In genomic region chrX:155657971-155658370, GRCm38 (mm10) we compare ENCODE assay signal across 33 mouse cellular contexts. TPM values are rescaled to one million over a fixed set of nuclear protein-coding genes. Genes with fewer than 3 reads are reported as not detected.
DNase-seq lines count a peak whose midpoint lies in the region; ATAC-seq and TF ChIP-seq lines count a peak whose summit lies in the region.
"Had no signal": no experiment of that assay in that cellular context is flagged by ENCODE, and none has a peak within 500 bp of the region (broad histone marks: within the 10 kb centered on the region; RNA-seq: fewer than 3 reads in every experiment).

No protein-coding gene starts in this region.

- ATAC-seq in midbrain, postnatal 0 days (ENCODE audit: low FRiP score): no peak
- ATAC-seq in midbrain, embryonic 15.5 days (replicated peaks): no peak
- ATAC-seq: CD4-positive, CD25-positive, alpha-beta regulatory T cell, adult 4 months; forebrain, postnatal 0 days; liver, postnatal 0 days; lung, postnatal 0 days had no signal

- H3K9ac ChIP-seq in midbrain, postnatal 0 days (replicated peaks; ENCODE audit: low read length, poor library complexity, severe bottlenecking): no peak overlapping the region
- H3K9ac ChIP-seq in midbrain, embryonic 15.5 days: no peak overlapping the region
- H3K9ac ChIP-seq: forebrain, postnatal 0 days; hindbrain, embryonic 15.5 days; liver, postnatal 0 days; neural tube, embryonic 15.5 days; stomach, embryonic 15.5 days had no signal

- no peak for TF ChIP-seq CTCF in midbrain, postnatal 0 days (IDR thresholded peaks at IDR 0.05)
- TF ChIP-seq CTCF in layer of hippocampus, adult 2 months (conservative IDR thresholded peaks at IDR 0.05): no peak

- peak; percentile 1 for DNase-seq in midbrain, postnatal 0 days (ENCODE audit: low spot score)
- peak; percentile 44 to 47 for DNase-seq in cerebellum, postnatal 10 days
- DNase-seq in layer of hippocampus, adult 2 months (ENCODE audit: low spot score in 2 of 2): peak; percentile 3 to 13
- no peak for DNase-seq in thymus, adult 18-20 months
- DNase-seq in testis, postnatal 14 days (ENCODE audit: low spot score): no peak
- no peak for DNase-seq in thymus, postnatal 4 days
- DNase-seq: forebrain, postnatal 0 days; heart, postnatal 36 days; kidney, adult 2 months; kidney, postnatal 10 days; liver; liver, postnatal 0 days; thymus, adult 2 months had no signal

- no peaks in the 10 kb centered on the region for H3K4me1 ChIP-seq in midbrain, postnatal 0 days (ENCODE audit: insufficient read depth, low read length)
- H3K4me1 ChIP-seq in midbrain, embryonic 15.5 days: no peaks in the 10 kb centered on the region
- H3K4me1 ChIP-seq: hindbrain, embryonic 15.5 days; limb, embryonic 10.5 days; midbrain, embryonic 10.5 days; neural tube, embryonic 15.5 days; stomach, embryonic 15.5 days had no signal

- no peak overlapping the region for H3K27ac ChIP-seq in midbrain, postnatal 0 days (ENCODE audit: low read depth, low read length)
- H3K27ac ChIP-seq in midbrain, embryonic 15.5 days: no peak overlapping the region
- no peak overlapping the region for H3K27ac ChIP-seq in layer of hippocampus, adult 2 months
- H3K27ac ChIP-seq: hindbrain, embryonic 15.5 days; left cerebral cortex, adult 2 months; limb, embryonic 10.5 days; macrophage; midbrain, embryonic 10.5 days; neural tube, embryonic 15.5 days; stomach, embryonic 15.5 days had no signal

- no peak overlapping the region for H3K4me2 ChIP-seq in midbrain, postnatal 0 days (ENCODE audit: low read depth, low read length, poor library complexity, severe bottlenecking)
- no peak overlapping the region for H3K4me2 ChIP-seq in midbrain, embryonic 15.5 days
- H3K4me2 ChIP-seq: hindbrain, embryonic 15.5 days; neural tube, embryonic 15.5 days; stomach, embryonic 15.5 days had no signal

- no peaks in the 10 kb centered on the region for H3K9me3 ChIP-seq in midbrain, postnatal 0 days (ENCODE audit: low read length)
- H3K9me3 ChIP-seq in midbrain, embryonic 15.5 days: no peaks in the 10 kb centered on the region
- H3K9me3 ChIP-seq: hindbrain, embryonic 15.5 days; limb, embryonic 10.5 days; midbrain, embryonic 10.5 days; neural tube, embryonic 15.5 days; stomach, embryonic 15.5 days had no signal

- 79% methylated on average over 1 of the region's 1 CpGs for WGBS in midbrain, postnatal 0 days
- 82% methylated on average over 1 of the region's 1 CpGs for WGBS in midbrain, embryonic 15.5 days

- H3K27me3 ChIP-seq in midbrain, postnatal 0 days (ENCODE audit: insufficient read depth, low read length): no peaks in the 10 kb centered on the region
- H3K27me3 ChIP-seq in midbrain, embryonic 15.5 days (replicated peaks): no peaks in the 10 kb centered on the region
- H3K27me3 ChIP-seq: hindbrain, embryonic 15.5 days; neural tube, embryonic 15.5 days; stomach, embryonic 15.5 days had no signal

- no peak overlapping the region for H3K4me3 ChIP-seq in midbrain, postnatal 0 days (ENCODE audit: low read depth, low read length)
- H3K4me3 ChIP-seq in midbrain, embryonic 15.5 days: no peak overlapping the region
- H3K4me3 ChIP-seq in layer of hippocampus, adult 2 months: no peak overlapping the region
- H3K4me3 ChIP-seq: hindbrain, embryonic 15.5 days; left cerebral cortex, adult 2 months; limb, embryonic 10.5 days; midbrain, embryonic 10.5 days; neural tube, embryonic 15.5 days; stomach, embryonic 15.5 days had no signal

- H3K36me3 ChIP-seq in midbrain, postnatal 0 days (ENCODE audit: insufficient read depth, low read length): no peaks in the 10 kb centered on the region
- H3K36me3 ChIP-seq in midbrain, embryonic 15.5 days (replicated peaks): no peaks in the 10 kb centered on the region
- H3K36me3 ChIP-seq: hindbrain, embryonic 15.5 days; limb, embryonic 10.5 days; midbrain, embryonic 10.5 days; neural tube, embryonic 15.5 days; stomach, embryonic 15.5 days had no signal

RNA-seq across cellular contexts. Expression of gene Gm15155, which starts 33.4 kb away (rescaled TPM):
- total RNA-seq in midbrain, postnatal 0 days (2014; rRNA removed): not detected in 2 replicates
- polyA plus RNA-seq in midbrain, postnatal 0 days (2015; fragmentation: Nextera tagmentation; extraction: Ambion mirVana): 0.45 and 0.69 TPM in 2 replicates
- polyA plus RNA-seq in midbrain, embryonic 15.5 days (2015; fragmentation: Nextera tagmentation; extraction: Ambion mirVana): 0.57 TPM in 1 of 2 replicates, not detected in the other
- total RNA-seq in layer of hippocampus, adult 2 months (2021): not detected
- total RNA-seq: adrenal gland, adult 18-20 months; adrenal gland, postnatal 4 days; forebrain, postnatal 0 days; gastrocnemius, adult 18-20 months; gastrocnemius, postnatal 4 days; heart, adult 8-10 months; heart, postnatal 36 days; layer of hippocampus, adult 8-10 months had no signal
- polyA plus RNA-seq: CD4-positive, CD25-positive, alpha-beta regulatory T cell, adult 4 months; embryonic facial prominence, embryonic 11.5 days; forebrain, embryonic 11.5 days; forebrain, postnatal 0 days; heart, embryonic 14.5 days; intestine, embryonic 14.5 days; kidney, adult 2 months; limb, embryonic 10.5 days; liver, postnatal 0 days; lung, postnatal 0 days; macrophage; midbrain, embryonic 10.5 days; stomach, embryonic 15.5 days; thymus, adult 2 months had no signal

RNA-seq across cellular contexts. Expression of gene Ptchd1, which starts 34.4 kb away (rescaled TPM):
- total RNA-seq in midbrain, postnatal 0 days (2014; rRNA removed): 22.6 and 22.9 TPM in 2 replicates
- 12.0 TPM in 2 replicates for polyA plus RNA-seq in midbrain, postnatal 0 days (2015; fragmentation: Nextera tagmentation; extraction: Ambion mirVana)
- 12.0 and 13.2 TPM in 2 replicates for polyA plus RNA-seq in midbrain, embryonic 15.5 days (2015; fragmentation: Nextera tagmentation; extraction: Ambion mirVana)
- total RNA-seq in layer of hippocampus, adult 2 months (2021): 1 to 10 TPM; 5.8 to 6.6 TPM
- polyA plus RNA-seq: CD4-positive, CD25-positive, alpha-beta regulatory T cell, adult 4 months; liver, postnatal 0 days; thymus, adult 2 months had no signal

Comparison
In these comparisons a context has a peak if more than half of its experiments do, and no peak if none do; other contexts are left out.
1. DNase-seq: peak in midbrain, postnatal 0 days (single experiment), cerebellum, postnatal 10 days (2 of 2) and layer of hippocampus, adult 2 months (2 of 2); none in thymus, adult 18-20 months (0 of 2), testis, postnatal 14 days (single experiment) and thymus, postnatal 4 days (single experiment).